Mouse (Mus musculus) liver, embryonic 14.5 days (tissue): ENCODE results near the gene AI987944. TPM values are rescaled to one million over a fixed set of nuclear protein-coding genes. Genes with fewer than 3 reads are reported as not detected.
A peak's percentile ranks its signal among the peaks of the same experiment; 100 is the strongest.

Experiments
- ATAC-seq: fragments of 200-750 bp; cut with Nextera tagmentation; 2 replicates; pipeline ENCODE4 v1.8.0; 2017; ENCODE audit warnings: moderate number of reproducible peaks, mild to moderate bottlenecking, moderate library complexity; ENCODE audit not compliant: insufficient read depth
- DNase-seq, 3 experiments: peaks; one replicate each; pipeline ENCODE4 v3.0.0-alpha.2; 2012 to 2013; ENCODE audit warnings: low read depth in 3 of 3, low spot score in 3 of 3
- H3K27ac ChIP-seq: fragments of 300-500 bp; sonication (generic); 2 replicates; pipeline ENCODE4 v1.5.1; 2014; ENCODE audit warnings: moderate library complexity, mild to moderate bottlenecking, control low read depth, inconsistent platforms
- H3K27me3 ChIP-seq: fragments of 300-500 bp; sonication (generic); 2 replicates; pipeline ENCODE4 v1.6.1; 2014; ENCODE audit warnings: mild to moderate bottlenecking, low read length, moderate library complexity; ENCODE audit not compliant: control insufficient read depth, insufficient read depth
- H3K36me3 ChIP-seq: fragments of 300-500 bp; sonication (generic); replicated peaks from 2 replicates; pipeline ENCODE4 v1.6.1; 2014; ENCODE audit warnings: low read depth; ENCODE audit not compliant: control insufficient read depth, insufficient read depth
- H3K4me1 ChIP-seq, 2 experiments: fragments of 200-500 bp in 1 of 2; fragments of 300-500 bp in 1 of 2; sonication (generic) in 1 of 2; replicated peaks; 2 replicates each; pipeline ENCODE4 v1.6.1; 2012 to 2014; ENCODE audit warnings: antibody characterized with exemption in 1 of 2, inconsistent platforms in 1 of 2, low read length in 1 of 2; ENCODE audit not compliant: control insufficient read depth in 2 of 2, insufficient read depth in 2 of 2
- H3K4me2 ChIP-seq: fragments of 300-500 bp; sonication (generic); 2 replicates; pipeline ENCODE4 v1.6.1; 2014; ENCODE audit warnings: low read depth, mild to moderate bottlenecking, control low read depth, moderate library complexity
- H3K4me3 ChIP-seq, 2 experiments: fragments of 200-500 bp in 1 of 2; fragments of 300-500 bp in 1 of 2; sonication (generic) in 1 of 2; 2 replicates each; pipeline ENCODE4 v1.5.1; 2012 to 2014; ENCODE audit warnings: low read depth in 2 of 2, low read length in 2 of 2, mild to moderate bottlenecking in 2 of 2, control low read depth in 1 of 2, inconsistent platforms in 1 of 2, moderate library complexity in 1 of 2; ENCODE audit not compliant: insufficient read depth in 1 of 2
- H3K9ac ChIP-seq: fragments of 300-500 bp; sonication (generic); replicated peaks from 2 replicates; pipeline ENCODE4 v1.6.1; 2014; ENCODE audit warnings: mild to moderate bottlenecking, control low read depth, moderate library complexity
- H3K9me3 ChIP-seq: fragments of 300-500 bp; sonication (generic); 2 replicates; pipeline ENCODE4 v1.6.1; 2016; ENCODE audit warnings: low read length, mixed read lengths; ENCODE audit not compliant: control insufficient read depth
- CTCF ChIP-seq: IDR thresholded peaks from 2 replicates; pipeline ENCODE4 v1.5.1; 2016; ENCODE audit warnings: antibody characterized with exemption, low read depth, control low read depth
- EP300 ChIP-seq: IDR thresholded peaks from 2 replicates; pipeline ENCODE4 v1.6.1; 2016; ENCODE audit warnings: antibody characterized with exemption, low read depth
- WGBS: fragments of 180-500 bp; shearing (Covaris S2); extraction: QIAGEN DNeasy Blood & Tissue Kit; methylation state at CpG from one replicate; pipeline ENCODE4 v1.1.7; 2014; ENCODE audit not compliant: insufficient replicate concordance; 5-methylcytosine and 5-hydroxymethylcytosine counted together
- polyA plus RNA-seq, 2 experiments: library from polyadenylated mRNA; depleted of rRNA in 1 of 2; stranded (reverse) in 1 of 2; unstranded in 1 of 2; fragments of >200 nt; fragmentation: Nextera tagmentation in 1 of 2; extraction: Ambion mirVana in 1 of 2; gene quantifications; 2 replicates each; pipeline versions ENCODE4 v1.2.1 to v1.2.3; 2012 to 2014

The AI987944 gene
- polyA plus RNA-seq (2012; rRNA removed) (1.5 and 2.5 TPM in 2 replicates), polyA plus RNA-seq (2014; fragmentation: Nextera tagmentation; extraction: Ambion mirVana) (4.9 and 5.0 TPM in 2 replicates)

GRCm38 (mm10) chr7:41393048-41393971 lies at the start of gene AI987944:
TSS of gene AI987944 (minus strand) at chr7:41393379.
- Histone ChIP-seq H3K9ac (peak within 1 kb of the TSS; percentile 64), H3K4me3 (peak within 1 kb of the TSS; percentile 67 to 96), H3K4me2 (peak within 1 kb of the TSS; percentile 72), H3K4me1 (no peaks in the 10 kb centered on the region), H3K36me3 (no peaks in the 10 kb centered on the region), H3K9me3 (no peaks in the 10 kb centered on the region), H3K27ac (no peak within 1 kb of the TSS; the same call in 1 of the 2 replicates), H3K27me3 (no peaks in the 10 kb centered on the region)
- TF ChIP-seq CTCF = no peak
- no peak for TF ChIP-seq EP300
- ATAC-seq = peak; percentile 99
- under 1% methylated on average over 25 of the region's 25 CpGs for WGBS
- peak; percentile 81 to 87 (median 82) for DNase-seq

- ATAC-seq = no peak
These were observed 951 bp upstream of the AI987944 start for GRCm38 (mm10) chr7:41394130-41394529.

More at GRCm38 (mm10) chr7:41394130-41394529, 951 bp upstream of the AI987944 start:
- Histone ChIP-seq H3K9ac (no peak overlapping the region), H3K36me3 (no peaks in the 10 kb centered on the region), H3K4me3 (no peak overlapping the region), H3K27ac (no peak overlapping the region), H3K4me1 (no peaks in the 10 kb centered on the region), H3K27me3 (no peaks in the 10 kb centered on the region), H3K4me2 (no peak overlapping the region), H3K9me3 (no peaks in the 10 kb centered on the region)
- whole genome bisulfite sequencing = 63% methylated on average over 4 of the region's 4 CpGs
- TF ChIP-seq CTCF = no peak
- no peak for TF ChIP-seq EP300
- no peak for DNase-seq

Other genes with a start within 250 kb of the AI987944 start
- gene Gm5592, start 239.5 kb downstream of the AI987944 start, polyA plus RNA-seq (2012; rRNA removed) = not detected in 2 replicates
- gene Gm5592, start 239.5 kb downstream of the AI987944 start, polyA plus RNA-seq (2014; fragmentation: Nextera tagmentation; extraction: Ambion mirVana) = not detected in 2 replicates
- 0.02 and 0.03 TPM in 2 replicates for gene Vmn2r57, start 55.3 kb upstream of the AI987944 start, polyA plus RNA-seq (2012; rRNA removed)
- not detected in 2 replicates for gene Vmn2r57, start 55.3 kb upstream of the AI987944 start, polyA plus RNA-seq (2014; fragmentation: Nextera tagmentation; extraction: Ambion mirVana)
- not detected in 2 replicates for gene Gm20449, start 106.0 kb upstream of the AI987944 start, polyA plus RNA-seq (2012; rRNA removed)
- not detected in 2 replicates for gene Gm20449, start 106.0 kb upstream of the AI987944 start, polyA plus RNA-seq (2014; fragmentation: Nextera tagmentation; extraction: Ambion mirVana)
- 1.4 and 2.0 TPM in 2 replicates for gene AW146154, start 106.5 kb upstream of the AI987944 start, polyA plus RNA-seq (2012; rRNA removed)
- 1.8 and 3.0 TPM in 2 replicates for gene AW146154, start 106.5 kb upstream of the AI987944 start, polyA plus RNA-seq (2014; fragmentation: Nextera tagmentation; extraction: Ambion mirVana)
- gene Gm6871, start 180.3 kb upstream of the AI987944 start, polyA plus RNA-seq (2012; rRNA removed) = not detected in 2 replicates
- not detected in 2 replicates for gene Gm6871, start 180.3 kb upstream of the AI987944 start, polyA plus RNA-seq (2014; fragmentation: Nextera tagmentation; extraction: Ambion mirVana)
- 2.5 and 4.0 TPM in 2 replicates for gene 2610021A01Rik, start 205.9 kb upstream of the AI987944 start, polyA plus RNA-seq (2012; rRNA removed)
- 4.3 and 5.5 TPM in 2 replicates for gene 2610021A01Rik, start 205.9 kb upstream of the AI987944 start, polyA plus RNA-seq (2014; fragmentation: Nextera tagmentation; extraction: Ambion mirVana)
- gene Zfp788, start 239.8 kb upstream of the AI987944 start, polyA plus RNA-seq (2012; rRNA removed) = 0.69 and 1.4 TPM in 2 replicates
- 3.0 and 3.4 TPM in 2 replicates for gene Zfp788, start 239.8 kb upstream of the AI987944 start, polyA plus RNA-seq (2014; fragmentation: Nextera tagmentation; extraction: Ambion mirVana)